Mouse (Mus musculus) testis, adult 2 months (tissue): ENCODE results near the gene Rai14.

ENCODE experiments used
- CTCF ChIP-seq: fragments of 200-500 bp; IDR thresholded peaks from 2 replicates; pipeline ENCODE4 v1.5.1; 2012; ENCODE audit warnings: low read depth, mild to moderate bottlenecking, inconsistent platforms, low read length, moderate library complexity; ENCODE audit not compliant: control insufficient read depth, insufficient read depth, insufficient replicate concordance
- POLR2A ChIP-seq: fragments of 200-500 bp; IDR thresholded peaks from 2 replicates; pipeline ENCODE4 v1.6.1; 2012; ENCODE audit warnings: low read depth, mild to moderate bottlenecking, inconsistent platforms, low read length, moderate library complexity; ENCODE audit not compliant: control insufficient read depth

DNA sequence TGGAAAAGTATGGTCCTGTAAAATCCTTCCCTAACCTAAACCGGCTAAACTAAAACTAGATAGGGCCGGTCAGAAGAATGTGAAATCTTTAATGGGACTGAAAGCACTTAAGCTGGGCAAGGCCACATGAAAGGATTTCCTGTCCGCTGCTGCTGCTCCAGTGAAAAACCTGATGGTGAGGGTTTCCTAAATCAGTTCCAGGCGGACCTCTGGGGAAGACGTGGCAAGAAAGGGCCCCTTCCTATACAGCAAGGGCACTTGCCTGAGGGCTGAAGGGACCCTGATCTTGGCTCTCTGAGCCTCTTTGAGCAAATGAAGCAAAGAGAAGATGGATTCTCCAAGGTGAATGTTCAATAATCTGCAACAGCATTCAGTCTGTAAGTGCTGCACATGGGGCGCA is 80.2 kb downstream of the Rai14 start:
- TF ChIP-seq CTCF (no peak), POLR2A (no peak)
